22 mouse cellular contexts compared by ENCODE assay signal in genomic region chr19:56929392-56929791, GRCm38 (mm10). TPM values are rescaled to one million over a fixed set of nuclear protein-coding genes. Genes with fewer than 3 reads are reported as not detected.
DNase-seq lines count a peak whose midpoint lies in the region; ATAC-seq and TF ChIP-seq lines count a peak whose summit lies in the region.
"Had no signal": no experiment of that assay in that cellular context is flagged by ENCODE, and none has a peak within 500 bp of the region (broad histone marks: within the 10 kb centered on the region; RNA-seq: fewer than 3 reads in every experiment).

No protein-coding gene starts in this region.

- H3K4me3 ChIP-seq in heart, embryonic 10.5 days: no peak overlapping the region
- no peak overlapping the region for H3K4me3 ChIP-seq in lung, embryonic 15.5 days
- H3K4me3 ChIP-seq in heart, postnatal 0 days (ENCODE audit: low read depth, low read length): no peak overlapping the region
- H3K4me3 ChIP-seq: erythroblast, embryonic 14.5 days; heart, embryonic 13.5 days; hindbrain, embryonic 12.5 days; limb, embryonic 13.5 days; liver, embryonic 15.5 days; megakaryocyte, embryonic 14.5 days; midbrain, embryonic 15.5 days had no signal

- DNase-seq in heart, adult 18-20 months: peak; percentile 35 to 71
- DNase-seq in heart, embryonic 10.5 days (ENCODE audit: low spot score): no peak
- no peak for DNase-seq in lung, postnatal 25 days (ENCODE audit: low spot score)
- DNase-seq in NIH3T3 (ENCODE audit: low read depth): peak; percentile 51
- DNase-seq in heart, postnatal 0 days (ENCODE audit: low spot score): peak; percentile 23
- no peak for DNase-seq in retina, embryonic 14.5 days (ENCODE audit: low spot score)
- no peak for DNase-seq in right cerebral cortex, postnatal 25 days
- DNase-seq: kidney, postnatal 10 days; retina, postnatal 1 day; thymus, adult 2 months had no signal

- TF ChIP-seq EP300 in heart, postnatal 0 days (IDR thresholded peaks at IDR 0.05; ENCODE audit: low read depth): no peak

- H3K27me3 ChIP-seq in heart, embryonic 10.5 days (ENCODE audit: insufficient read depth, poor library complexity, severe bottlenecking): 0 out of 2 replicates have a peak, but pooled peaks cover 11% of the 10 kb centered on the region
- no peaks in the 10 kb centered on the region for H3K27me3 ChIP-seq in lung, embryonic 15.5 days
- no peaks in the 10 kb centered on the region for H3K27me3 ChIP-seq in heart, postnatal 0 days (ENCODE audit: control insufficient read depth, insufficient read depth, low read length)
- H3K27me3 ChIP-seq: hindbrain, embryonic 12.5 days; limb, embryonic 13.5 days; liver, embryonic 15.5 days; midbrain, embryonic 15.5 days had no signal

- no peak for TF ChIP-seq CTCF in heart, postnatal 0 days (IDR thresholded peaks at IDR 0.05; ENCODE audit: low read depth)

- no peak overlapping the region for H3K27ac ChIP-seq in heart, embryonic 10.5 days
- H3K27ac ChIP-seq in lung, embryonic 15.5 days: no peak overlapping the region
- H3K27ac ChIP-seq in heart, postnatal 0 days (ENCODE audit: low read depth): no peak overlapping the region
- H3K27ac ChIP-seq: heart, embryonic 13.5 days; hindbrain, embryonic 12.5 days; limb, embryonic 13.5 days; liver, embryonic 15.5 days; midbrain, embryonic 15.5 days had no signal

- no peak overlapping the region for H3K9ac ChIP-seq in lung, embryonic 15.5 days
- no peak overlapping the region for H3K9ac ChIP-seq in heart, postnatal 0 days (replicated peaks; ENCODE audit: low read depth, low read length)
- H3K9ac ChIP-seq: heart, embryonic 13.5 days; hindbrain, embryonic 12.5 days; limb, embryonic 13.5 days; liver, embryonic 15.5 days; midbrain, embryonic 15.5 days had no signal

- no peaks in the 10 kb centered on the region for H3K9me3 ChIP-seq in heart, embryonic 10.5 days
- no peaks in the 10 kb centered on the region for H3K9me3 ChIP-seq in lung, embryonic 15.5 days
- H3K9me3 ChIP-seq in heart, postnatal 0 days (replicated peaks; ENCODE audit: control insufficient read depth, low read length): no peaks in the 10 kb centered on the region
- H3K9me3 ChIP-seq: heart, embryonic 13.5 days; hindbrain, embryonic 12.5 days; limb, embryonic 13.5 days; liver, embryonic 15.5 days; megakaryocyte, embryonic 14.5 days; midbrain, embryonic 15.5 days had no signal

- no peaks in the 10 kb centered on the region for H3K36me3 ChIP-seq in heart, embryonic 10.5 days
- H3K36me3 ChIP-seq in lung, embryonic 15.5 days: no peaks in the 10 kb centered on the region
- no peaks in the 10 kb centered on the region for H3K36me3 ChIP-seq in heart, postnatal 0 days (replicated peaks; ENCODE audit: control insufficient read depth, insufficient read depth, low read length)
- H3K36me3 ChIP-seq: heart, embryonic 13.5 days; hindbrain, embryonic 12.5 days; limb, embryonic 13.5 days; liver, embryonic 15.5 days; midbrain, embryonic 15.5 days had no signal

- H3K4me2 ChIP-seq in lung, embryonic 15.5 days: no peak overlapping the region
- no peak overlapping the region for H3K4me2 ChIP-seq in heart, postnatal 0 days (ENCODE audit: low read depth, low read length)
- H3K4me2 ChIP-seq: heart, embryonic 13.5 days; hindbrain, embryonic 12.5 days; limb, embryonic 13.5 days; liver, embryonic 15.5 days; midbrain, embryonic 15.5 days had no signal

- ATAC-seq in lung, embryonic 15.5 days (ENCODE audit: borderline replicate concordance, extremely low read depth, low FRiP score, low TSS enrichment): 0 out of 2 replicates have a peak, but pooled peaks have one; percentile 21
- no peak; the same call in 1 of the 2 replicates for ATAC-seq in heart, postnatal 0 days (ENCODE audit: insufficient read depth, low read depth)
- ATAC-seq: forebrain, embryonic 14.5 days; intestine, embryonic 16.5 days; midbrain, embryonic 15.5 days had no signal

- whole genome bisulfite sequencing in heart, embryonic 10.5 days: 69% methylated on average over 3 of the region's 3 CpGs
- 54% methylated on average over 3 of the region's 3 CpGs for WGBS in lung, embryonic 15.5 days
- WGBS in heart, postnatal 0 days: 46% methylated on average over 3 of the region's 3 CpGs

- H3K4me1 ChIP-seq in heart, embryonic 10.5 days: no peaks in the 10 kb centered on the region
- peaks cover 4% of the 10 kb centered on the region; the same call in 1 of the 2 replicates for H3K4me1 ChIP-seq in lung, embryonic 15.5 days
- no peaks in the 10 kb centered on the region for H3K4me1 ChIP-seq in heart, postnatal 0 days (ENCODE audit: control insufficient read depth, insufficient read depth)
- H3K4me1 ChIP-seq: hindbrain, embryonic 12.5 days; liver, embryonic 15.5 days; megakaryocyte, embryonic 14.5 days; midbrain, embryonic 15.5 days had no signal

RNA-seq across cellular contexts. Expression of gene Vwa2, which starts 55.3 kb away (rescaled TPM):
- total RNA-seq in heart, adult 18-20 months (2021): not detected
- polyA plus RNA-seq in heart, embryonic 10.5 days (2016; fragmentation: Nextera tagmentation; extraction: Ambion mirVana): 0.38 and 1.9 TPM in 2 replicates
- 10.8 and 11.0 TPM in 2 replicates for polyA plus RNA-seq in lung, embryonic 15.5 days (2015; fragmentation: Nextera tagmentation; extraction: Ambion mirVana)
- total RNA-seq in heart, postnatal 0 days (2014; rRNA removed; ENCODE audit: low replicate concordance): 0.11 TPM in 1 of 2 replicates, not detected in the other
- polyA plus RNA-seq in heart, postnatal 0 days (2015; fragmentation: Nextera tagmentation; extraction: Ambion mirVana): not detected in 2 replicates
- total RNA-seq: CH12.LX; neutrophil, adult 5-6 weeks had no signal
- polyA plus RNA-seq: erythroblast, embryonic 14.5 days; liver, embryonic 15.5 days had no signal

Comparison
In these comparisons a context has a peak if more than half of its experiments do, and no peak if none do; other contexts are left out.
1. DNase-seq: peak in heart, adult 18-20 months (2 of 2), NIH3T3 (single experiment) and heart, postnatal 0 days (single experiment); none in heart, embryonic 10.5 days (single experiment), lung, postnatal 25 days (single experiment), retina, embryonic 14.5 days (single experiment) and right cerebral cortex, postnatal 25 days (single experiment).